Mouse (Mus musculus): ENCODE results near the gene Crb2.

The Crb2 gene

DNA sequence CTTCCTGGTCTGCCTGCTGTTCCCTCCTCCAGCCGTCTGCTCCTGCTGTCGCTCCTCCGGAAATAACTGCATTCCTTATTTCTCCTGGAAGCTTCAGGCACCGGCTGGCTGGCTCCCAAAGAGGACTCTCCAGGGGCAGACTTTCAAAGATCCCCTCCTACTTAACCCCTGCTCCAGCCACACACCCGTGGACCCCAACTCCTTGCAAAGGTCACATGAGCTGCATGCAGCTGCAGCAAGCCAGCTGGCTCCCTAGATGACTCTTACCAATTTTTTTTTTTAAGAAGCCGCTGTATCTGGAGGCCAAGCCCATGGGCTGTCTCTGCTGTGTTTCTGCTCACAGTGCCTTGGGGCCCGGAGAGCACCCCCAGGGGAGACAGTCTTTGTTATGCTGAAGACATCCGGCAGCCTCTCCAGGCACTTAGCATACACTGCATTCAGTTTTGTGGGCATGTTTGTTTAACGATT, 8.9 kb upstream of the Crb2 start:
- peak; percentile 65 for DNase-seq

DNA sequence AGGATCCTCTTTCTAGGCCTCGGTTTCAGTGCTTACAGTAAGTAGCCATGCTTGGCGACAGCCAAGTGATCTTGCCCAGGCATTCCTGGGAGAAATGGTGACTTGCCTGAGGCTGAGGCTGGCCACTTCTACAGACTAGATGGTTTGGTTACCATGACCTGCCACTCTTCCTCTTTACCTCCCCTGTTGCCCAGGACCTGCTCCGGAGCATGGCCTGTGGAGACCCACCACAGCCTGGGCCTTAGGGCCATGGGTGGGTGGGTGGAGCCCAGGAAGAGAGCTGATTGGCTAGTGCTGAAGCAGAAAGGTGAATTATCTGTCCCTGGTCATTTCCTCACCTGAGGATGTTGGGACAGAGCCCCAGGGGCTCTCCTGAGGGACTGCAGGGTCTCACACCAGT, 8.3 kb upstream of the Crb2 start:
- no peak for DNase-seq

DNA sequence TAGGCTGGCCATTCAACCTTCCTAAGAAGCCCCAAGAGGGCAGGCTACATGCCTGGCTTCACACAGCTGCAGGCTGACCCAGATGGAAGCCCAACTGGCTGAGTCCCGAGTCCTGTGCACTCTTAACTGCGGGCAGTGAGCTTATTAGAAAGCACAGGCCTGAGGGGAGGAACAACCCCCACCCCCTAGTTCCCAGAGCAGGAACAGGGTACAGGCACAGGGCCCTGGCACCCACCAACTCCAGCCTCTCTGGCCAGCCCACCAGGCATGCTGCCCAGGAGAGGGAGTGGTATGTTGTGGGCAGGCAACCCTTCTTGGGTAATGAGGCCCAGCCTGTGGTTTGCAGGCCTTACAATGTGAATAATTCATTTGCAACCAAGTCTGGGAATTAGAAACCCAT, 7.1 kb upstream of the Crb2 start:
- no peak for DNase-seq

- DNase-seq = no peak
Measured at GRCm38 (mm10) chr2:37769793-37770192, 6.3 kb upstream of the Crb2 start.

DNA sequence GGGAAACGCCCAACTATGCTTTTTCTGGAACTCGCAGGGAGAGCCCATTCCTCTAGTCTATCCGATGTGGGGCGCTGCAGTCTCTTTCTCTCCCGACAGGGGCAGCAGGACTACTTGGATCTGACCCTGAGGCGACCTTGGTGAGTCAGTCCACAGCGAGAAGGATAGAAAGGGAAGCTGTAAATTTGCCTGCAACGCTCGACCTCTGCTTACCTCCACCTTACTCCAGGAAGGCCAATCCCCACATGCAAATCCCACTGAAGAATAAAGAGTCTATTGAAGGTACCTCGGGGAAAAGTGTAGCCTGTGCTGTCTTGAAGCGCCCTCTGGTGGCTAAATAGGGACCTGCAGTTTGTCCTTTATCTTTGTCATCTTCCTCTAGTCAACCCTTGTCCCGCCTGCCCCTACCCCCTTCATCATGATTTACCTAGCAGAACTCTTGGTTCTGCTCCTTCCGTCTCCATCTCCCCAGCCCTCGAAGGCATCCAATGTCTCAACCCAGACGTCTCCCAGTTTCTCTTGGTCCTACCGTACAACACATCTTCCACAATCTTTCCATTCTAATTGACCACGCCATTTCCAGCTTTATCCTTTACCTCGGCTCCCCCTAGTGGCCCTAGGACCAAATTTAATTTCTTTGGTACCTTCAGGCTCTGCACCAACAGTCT, 4.3 kb upstream of the Crb2 start:
- DNase-seq = peak; percentile 95

- peak; percentile 67 for DNase-seq
Measured at GRCm38 (mm10) chr2:37774571-37774970, 1.5 kb upstream of the Crb2 start.

GRCm38 (mm10) chr2:37776611-37777411, 762 bp downstream of the Crb2 start:
- DNase-seq = no peak

DNA sequence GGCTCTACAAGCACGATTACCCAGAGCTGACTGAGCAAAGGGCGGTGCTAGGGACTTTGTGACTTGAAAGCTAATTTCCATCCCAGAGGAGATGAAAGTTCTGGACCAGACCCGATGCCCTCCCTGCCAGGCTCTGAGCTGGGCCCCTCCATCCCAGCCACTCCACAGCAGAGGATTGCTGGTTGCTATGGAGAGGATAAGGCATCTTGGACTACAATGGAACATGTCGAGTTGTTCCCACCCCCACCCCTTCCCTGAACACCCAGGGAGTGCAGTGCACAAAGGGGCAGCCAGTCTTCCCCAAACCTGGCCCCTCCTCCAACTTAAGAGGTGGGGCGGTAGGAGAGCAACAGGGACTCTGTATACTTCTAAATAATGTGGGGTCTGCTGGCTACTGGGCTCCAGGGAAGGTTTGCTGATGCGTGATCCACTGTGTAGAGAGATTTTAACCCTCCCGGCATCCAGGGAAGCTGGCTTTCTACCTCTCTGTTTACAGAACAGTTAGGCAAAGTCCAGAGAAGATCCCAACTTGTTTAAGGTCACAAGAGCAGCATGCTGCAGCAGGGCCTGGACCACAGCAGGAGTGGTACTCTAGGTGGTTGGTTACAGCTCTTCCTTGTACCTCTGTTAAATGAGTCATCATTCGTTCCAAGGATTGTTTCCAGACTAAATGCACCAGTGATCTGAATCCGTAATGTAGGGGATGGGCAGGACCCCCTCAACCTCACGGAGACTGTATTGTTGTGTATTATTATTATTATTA, 2.1 kb downstream of the Crb2 start:
- DNase-seq = no peak

DNA sequence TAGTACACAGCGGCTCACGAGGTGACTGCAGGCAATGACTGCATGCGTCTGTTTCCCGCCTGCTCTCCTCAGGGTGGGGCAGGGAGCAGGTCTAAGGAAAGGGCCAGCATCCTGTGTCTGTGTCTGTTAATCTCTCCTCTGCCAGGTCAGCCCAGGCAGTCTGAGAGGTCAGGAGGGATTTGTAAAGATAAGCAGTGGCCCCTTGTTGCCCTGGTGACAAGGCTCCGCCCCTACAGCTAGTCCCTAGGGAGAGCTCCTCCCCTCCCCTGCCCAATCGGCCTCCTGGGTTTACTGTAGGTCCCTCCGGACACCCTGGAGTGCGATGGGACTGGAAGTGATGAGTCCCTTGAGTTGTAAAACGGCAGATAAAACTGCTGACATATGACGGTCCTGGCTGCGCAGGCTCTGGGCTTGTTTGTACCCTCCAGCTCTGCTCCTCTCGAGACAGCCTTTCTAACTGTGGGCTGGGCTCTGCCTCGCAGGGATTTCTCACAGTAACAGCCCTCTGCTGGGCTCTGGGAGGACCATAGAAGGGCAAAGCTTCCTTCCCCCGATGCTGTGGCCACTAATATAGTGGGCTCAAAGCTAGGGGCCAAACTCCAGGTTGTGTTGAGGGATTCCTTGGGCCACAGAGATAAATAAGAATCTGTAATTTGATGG, 4.4 kb downstream of the Crb2 start:
- no peak for DNase-seq

- no peak for DNase-seq
Measured at GRCm38 (mm10) chr2:37781421-37781820, 5.4 kb downstream of the Crb2 start.

- DNase-seq = no peak
Measured at GRCm38 (mm10) chr2:37782002-37782401, 6.0 kb downstream of the Crb2 start.

DNA sequence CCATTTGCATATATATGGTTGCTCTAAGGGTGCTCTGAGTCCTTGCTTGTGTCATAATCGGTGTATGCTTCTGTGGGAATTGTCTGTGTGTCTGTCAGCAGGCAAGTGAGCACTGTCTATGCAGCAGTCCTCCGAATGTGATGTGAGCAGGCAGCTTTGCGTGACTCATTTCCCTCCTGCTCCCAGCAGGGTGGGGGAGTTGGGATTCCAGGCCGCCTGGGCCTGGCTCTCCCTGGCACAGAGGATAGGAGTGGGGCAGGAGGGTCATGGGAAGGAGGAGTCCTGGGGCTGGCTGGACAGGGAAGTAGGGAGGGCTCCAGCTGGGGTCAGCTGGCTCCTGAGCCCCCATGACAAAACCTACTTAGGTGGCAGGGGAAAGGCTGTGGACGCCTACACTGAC, 8.4 kb downstream of the Crb2 start:
- no peak for DNase-seq

- DNase-seq = peak; percentile 56
Measured at GRCm38 (mm10) chr2:37786461-37786860, 10.4 kb downstream of the Crb2 start.

DNA sequence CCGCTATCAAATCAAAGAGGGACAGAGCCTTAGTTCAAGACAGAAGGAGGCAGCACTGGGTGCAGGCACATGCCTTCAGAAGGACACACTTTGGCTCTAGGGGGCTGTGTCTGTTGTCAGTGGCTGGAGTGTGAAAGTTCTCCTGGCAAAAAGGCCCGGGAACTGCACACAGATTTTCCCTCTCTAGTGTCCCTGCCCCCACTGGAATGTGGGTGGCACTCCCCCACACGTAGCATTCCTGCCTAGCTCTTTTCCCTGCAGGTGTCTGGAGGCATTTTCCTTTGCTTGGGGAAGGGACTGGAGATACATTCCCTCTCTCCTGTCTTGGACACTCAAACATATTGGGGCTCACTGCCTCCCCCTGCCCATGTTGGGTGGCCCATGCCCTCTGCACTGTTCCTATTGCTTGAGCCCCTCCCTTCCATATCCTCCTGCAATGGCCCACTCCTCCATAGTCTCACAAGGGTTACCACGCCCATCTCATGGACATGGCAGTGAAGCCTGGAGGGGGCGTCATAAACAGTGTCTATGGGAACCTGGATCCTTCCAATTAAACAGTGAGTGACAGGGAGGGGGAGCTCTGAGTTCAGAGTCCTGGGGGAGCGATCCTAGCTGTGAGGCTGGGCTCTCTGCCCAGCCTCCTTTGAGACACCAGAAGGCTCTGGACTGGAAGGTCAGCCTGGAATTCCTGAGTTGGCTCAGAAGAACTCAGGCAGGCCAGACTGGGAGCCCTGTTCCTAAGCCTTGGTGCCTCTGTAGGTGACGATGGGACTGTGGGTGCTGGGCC, 12.3 kb downstream of the Crb2 start:
- DNase-seq = no peak

DNA sequence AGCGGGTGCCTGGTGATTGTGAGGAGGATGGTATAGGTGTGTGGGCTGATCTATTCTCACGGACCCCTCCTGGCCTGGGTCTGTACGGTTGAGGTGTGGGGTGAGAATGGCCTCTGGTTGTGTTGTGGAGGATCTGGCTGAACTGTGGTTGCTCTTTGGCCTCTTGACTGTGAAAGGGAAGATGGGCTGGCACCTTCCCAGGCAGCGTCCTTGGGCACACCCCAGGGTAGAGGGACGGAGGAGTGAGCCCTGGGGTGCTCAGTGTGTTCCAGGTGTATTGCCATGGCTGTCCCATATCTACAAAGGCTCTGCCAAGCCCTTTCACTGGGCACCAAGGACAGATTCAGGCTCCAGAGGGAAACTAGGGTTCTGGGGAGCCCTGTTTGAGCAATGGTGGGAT, 13.0 kb downstream of the Crb2 start:
- DNase-seq = no peak

DNA sequence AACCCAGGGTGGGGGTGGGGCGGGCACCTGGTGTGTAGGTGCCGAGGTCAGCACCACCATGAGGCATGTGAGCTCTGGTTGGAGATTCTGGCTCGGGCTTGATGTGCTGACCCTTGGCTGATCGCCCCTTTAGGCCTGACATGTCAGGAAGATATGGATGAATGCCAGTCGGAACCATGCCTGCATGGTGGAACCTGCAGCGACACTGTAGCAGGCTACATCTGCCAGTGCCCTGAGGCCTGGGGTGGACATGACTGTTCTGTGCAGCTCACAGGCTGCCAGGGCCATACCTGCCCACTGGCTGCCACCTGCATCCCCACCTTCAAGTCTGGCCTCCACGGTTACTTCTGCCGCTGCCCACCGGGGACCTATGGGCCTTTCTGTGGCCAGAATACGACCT, 13.9 kb downstream of the Crb2 start:
- no peak for DNase-seq

DNA sequence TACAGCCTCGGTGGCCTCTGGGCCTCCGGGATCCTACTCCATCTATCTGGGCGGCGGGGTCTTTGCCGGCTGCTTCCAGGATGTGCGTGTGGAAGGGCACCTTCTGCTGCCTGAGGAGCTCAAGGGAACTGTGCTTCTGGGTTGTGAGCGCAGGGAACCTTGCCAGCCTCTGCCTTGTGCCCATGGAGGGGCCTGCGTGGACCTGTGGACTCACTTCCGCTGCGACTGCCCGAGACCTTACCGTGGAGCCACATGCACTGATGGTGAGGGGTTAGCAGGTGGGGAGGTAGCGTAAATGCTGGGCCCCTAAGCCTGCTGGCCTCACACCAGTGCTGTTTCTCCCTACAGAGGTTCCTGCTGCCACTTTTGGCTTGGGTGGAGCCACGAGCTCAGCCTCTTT, 14.7 kb downstream of the Crb2 start:
- DNase-seq = no peak

GRCm38 (mm10) chr2:37791340-37791739, 15.3 kb downstream of the Crb2 start:
- DNase-seq = no peak

GRCm38 (mm10) chr2:37796021-37796420, 20.0 kb downstream of the Crb2 start:
- DNase-seq = no peak

- DNase-seq = no peak
Measured at GRCm38 (mm10) chr2:37797046-37797445, 21.0 kb downstream of the Crb2 start.

DNA sequence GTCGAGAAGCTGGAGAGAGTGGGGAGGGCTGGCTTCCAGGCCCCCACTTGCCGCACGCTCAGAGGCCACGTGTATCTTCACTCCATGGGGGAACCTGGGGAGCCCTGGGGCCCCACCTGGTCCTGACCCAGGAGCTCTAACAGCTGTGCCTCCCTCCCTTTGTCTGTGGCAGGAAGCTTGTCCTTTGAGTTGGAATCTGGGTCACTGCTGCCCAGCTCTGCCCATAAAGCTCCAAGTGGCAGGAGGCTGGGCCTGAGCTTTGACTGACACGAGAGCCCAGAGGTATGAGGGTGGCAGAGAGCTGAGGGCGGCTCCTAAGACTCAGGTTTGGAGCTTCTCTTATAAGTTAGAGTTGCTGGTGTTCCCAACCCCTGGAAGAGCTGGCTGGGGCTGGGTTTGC, 23.1 kb downstream of the Crb2 start:
- no peak for DNase-seq

DNA sequence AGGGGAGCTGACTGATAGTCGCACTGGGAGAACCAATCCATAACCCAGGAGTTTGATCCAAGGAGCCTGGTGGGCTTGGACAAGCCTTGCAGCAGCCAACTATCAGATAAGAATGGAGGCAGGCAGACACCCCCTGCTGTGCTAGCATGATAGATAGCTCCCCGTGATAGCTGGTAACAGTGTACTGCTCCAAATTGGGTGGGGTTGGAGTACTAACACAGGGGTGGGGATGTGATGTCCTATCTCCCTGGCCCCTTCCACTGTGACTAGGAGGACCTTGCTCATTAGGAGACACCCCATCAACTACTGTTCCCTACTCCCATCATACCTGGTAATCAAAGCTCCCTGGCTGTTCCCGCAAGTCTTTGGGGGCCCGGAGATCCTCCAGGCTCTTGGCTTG, 25.6 kb downstream of the Crb2 start:
- DNase-seq = no peak
